ENCODE assay signal across 32 mouse cellular contexts in the genomic region with DNA sequence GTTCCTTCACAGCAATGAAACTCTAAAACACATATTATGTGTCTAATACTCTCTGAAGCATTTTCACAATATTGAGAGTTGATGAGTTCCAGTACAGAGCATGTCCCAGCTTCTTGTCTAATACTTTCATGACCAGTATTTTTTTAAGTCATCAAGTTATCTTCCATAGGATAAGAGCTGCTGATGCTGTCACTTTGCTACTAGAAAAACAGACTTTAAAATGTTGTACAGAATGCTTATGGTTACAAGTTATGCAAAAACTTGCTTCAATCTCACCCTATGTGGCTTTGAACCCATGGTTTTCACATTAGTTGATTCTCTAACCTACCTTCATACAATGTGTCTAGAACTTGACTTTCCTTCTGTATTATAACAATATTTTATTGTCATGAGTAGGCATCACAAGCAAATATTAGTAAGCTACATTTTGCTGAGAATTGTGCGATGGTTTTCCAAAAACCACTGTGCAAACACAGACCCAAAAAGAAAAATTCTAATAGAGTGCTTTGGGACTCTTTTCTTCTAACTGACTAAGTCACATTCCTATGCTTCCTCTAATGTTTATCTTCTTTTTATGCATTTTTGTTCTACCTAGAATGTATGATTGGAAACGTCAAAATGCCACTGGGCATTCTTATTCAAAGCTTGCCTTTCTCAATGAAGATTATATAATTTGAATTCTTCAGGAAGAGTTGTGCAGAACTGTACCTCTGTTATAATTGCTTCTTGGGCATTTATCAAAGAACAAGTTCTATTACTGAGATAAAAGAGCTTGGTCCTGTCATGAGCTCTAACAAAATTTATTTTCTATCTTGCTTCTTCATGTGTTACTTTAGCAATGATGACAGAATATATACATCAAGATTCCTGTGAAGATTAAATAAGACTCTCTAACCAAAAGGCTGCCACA. TPM values are rescaled to one million over a fixed set of nuclear protein-coding genes. Genes with fewer than 3 reads are reported as not detected.
"Had no signal": no experiment of that assay in that cellular context is flagged by ENCODE, and none has a peak within 500 bp of the region (broad histone marks: within the 10 kb centered on the region; RNA-seq: fewer than 3 reads in every experiment).

No protein-coding gene starts in this region.

- H3K27me3 ChIP-seq: limb, embryonic 12.5 days; limb, embryonic 13.5 days; limb, embryonic 15.5 days; liver, embryonic 12.5 days; liver, embryonic 13.5 days; liver, embryonic 15.5 days; lung, embryonic 15.5 days; megakaryocyte, embryonic 14.5 days; midbrain, embryonic 12.5 days; midbrain, embryonic 13.5 days; midbrain, embryonic 15.5 days; neural tube, embryonic 12.5 days had no signal

- H3K27ac ChIP-seq: limb, embryonic 10.5 days; limb, embryonic 12.5 days; limb, embryonic 13.5 days; limb, embryonic 15.5 days; liver, embryonic 12.5 days; liver, embryonic 13.5 days; liver, embryonic 14.5 days; liver, embryonic 15.5 days; lung, embryonic 15.5 days; macrophage; midbrain, embryonic 10.5 days; midbrain, embryonic 12.5 days; midbrain, embryonic 13.5 days; midbrain, embryonic 15.5 days; neural tube, embryonic 12.5 days had no signal

- H3K36me3 ChIP-seq: limb, embryonic 10.5 days; limb, embryonic 12.5 days; limb, embryonic 13.5 days; limb, embryonic 15.5 days; liver, embryonic 12.5 days; liver, embryonic 13.5 days; liver, embryonic 15.5 days; lung, embryonic 15.5 days; midbrain, embryonic 10.5 days; midbrain, embryonic 12.5 days; midbrain, embryonic 13.5 days; midbrain, embryonic 15.5 days; neural tube, embryonic 12.5 days had no signal

- H3K4me3 ChIP-seq: limb, embryonic 10.5 days; limb, embryonic 12.5 days; limb, embryonic 13.5 days; limb, embryonic 15.5 days; liver, embryonic 12.5 days; liver, embryonic 13.5 days; liver, embryonic 15.5 days; lung, embryonic 15.5 days; megakaryocyte, embryonic 14.5 days; midbrain, embryonic 10.5 days; midbrain, embryonic 12.5 days; midbrain, embryonic 13.5 days; midbrain, embryonic 15.5 days; myocyte; neural tube, embryonic 12.5 days had no signal

- H3K4me1 ChIP-seq: limb, embryonic 10.5 days; limb, embryonic 12.5 days; limb, embryonic 13.5 days; limb, embryonic 15.5 days; liver, embryonic 12.5 days; liver, embryonic 13.5 days; liver, embryonic 15.5 days; lung, embryonic 15.5 days; megakaryocyte, embryonic 14.5 days; midbrain, embryonic 10.5 days; midbrain, embryonic 12.5 days; midbrain, embryonic 13.5 days; midbrain, embryonic 15.5 days; neural tube, embryonic 12.5 days had no signal

- DNase-seq: left cerebral cortex, postnatal 4 days; liver; liver, embryonic 13.5 days; liver, postnatal 0 days; lung, adult 18-20 months; lung, adult 2 months; lung, embryonic 14.5 days; lung, postnatal 10 days; lung, postnatal 14 days; lung, postnatal 36 days; lung, postnatal 4 days; midbrain, embryonic 14.5 days had no signal

RNA-seq across cellular contexts. Expression of gene Lin7a, which starts 55.6 kb away (rescaled TPM):
- total RNA-seq: megakaryocyte progenitor cell, adult 5-6 weeks; megakaryocyte, adult 5-6 weeks; megakaryocyte-erythroid progenitor cell, adult 5-6 weeks; monocyte, adult 5-6 weeks had no signal
- polyA plus RNA-seq: lung, adult 2 months; macrophage had no signal
